Mouse (Mus musculus) kidney, postnatal 25 days (tissue): ENCODE measurements around the gene Tlr5.

Experiments
- DNase-seq, 2 experiments: peaks; one replicate each; pipeline ENCODE4 v3.0.0; 2021; ENCODE audit warnings: mixed read lengths in 2 of 2

The Tlr5 gene

DNA sequence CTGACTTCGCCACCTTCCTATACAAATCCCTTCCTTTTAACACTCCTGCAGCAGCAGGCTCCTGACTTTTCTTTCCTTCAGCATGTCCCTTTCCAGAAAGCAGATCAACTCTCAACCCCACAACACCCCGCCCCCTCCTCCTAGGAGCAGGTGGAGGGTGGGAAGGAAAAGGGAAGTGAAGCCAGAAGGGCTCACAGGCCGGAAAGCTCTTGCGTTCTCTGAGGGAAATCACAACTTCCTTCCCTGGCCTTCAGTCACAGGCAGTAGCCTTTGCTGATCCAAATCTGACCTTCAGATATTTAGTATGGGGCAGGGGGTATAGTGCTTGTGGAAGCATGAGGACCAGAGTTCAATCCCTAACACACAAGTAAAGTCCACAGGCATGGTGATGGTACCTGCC lies 921 bp upstream of the Tlr5 start:
- no peak for DNase-seq

DNA sequence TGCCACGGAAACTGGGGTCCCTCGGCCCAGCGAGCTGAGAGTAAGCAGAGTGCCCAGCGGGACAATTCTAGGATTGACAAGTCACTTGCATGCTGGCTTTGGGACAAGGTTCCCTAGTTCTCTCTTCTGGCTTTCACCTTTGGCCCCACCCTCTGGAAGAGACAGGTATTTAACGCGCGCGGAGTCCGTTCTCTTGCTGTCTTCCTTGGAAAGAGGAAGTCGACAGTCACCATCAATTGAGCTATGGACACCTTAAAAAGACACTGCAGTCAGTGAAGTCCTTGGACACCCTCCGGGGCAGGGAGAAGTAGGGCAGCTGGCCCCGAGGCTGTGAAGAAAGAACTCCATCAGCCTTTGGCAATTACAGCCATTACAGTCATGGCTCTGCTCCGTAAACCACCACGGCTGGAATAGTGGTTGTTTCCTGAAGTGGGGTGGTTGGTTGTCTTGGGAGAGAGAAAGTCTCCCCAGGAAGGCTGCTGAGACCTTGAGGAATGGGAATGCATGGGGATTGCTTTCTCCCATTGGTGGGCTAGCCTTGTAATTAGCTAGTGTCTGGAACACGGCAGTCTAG lies 546 bp downstream of the Tlr5 start:
- peak; percentile 24 to 49 for DNase-seq

GRCm38 (mm10) chr1:182956186-182956960 lies 1.8 kb downstream of the Tlr5 start:
- no peak for DNase-seq

DNA sequence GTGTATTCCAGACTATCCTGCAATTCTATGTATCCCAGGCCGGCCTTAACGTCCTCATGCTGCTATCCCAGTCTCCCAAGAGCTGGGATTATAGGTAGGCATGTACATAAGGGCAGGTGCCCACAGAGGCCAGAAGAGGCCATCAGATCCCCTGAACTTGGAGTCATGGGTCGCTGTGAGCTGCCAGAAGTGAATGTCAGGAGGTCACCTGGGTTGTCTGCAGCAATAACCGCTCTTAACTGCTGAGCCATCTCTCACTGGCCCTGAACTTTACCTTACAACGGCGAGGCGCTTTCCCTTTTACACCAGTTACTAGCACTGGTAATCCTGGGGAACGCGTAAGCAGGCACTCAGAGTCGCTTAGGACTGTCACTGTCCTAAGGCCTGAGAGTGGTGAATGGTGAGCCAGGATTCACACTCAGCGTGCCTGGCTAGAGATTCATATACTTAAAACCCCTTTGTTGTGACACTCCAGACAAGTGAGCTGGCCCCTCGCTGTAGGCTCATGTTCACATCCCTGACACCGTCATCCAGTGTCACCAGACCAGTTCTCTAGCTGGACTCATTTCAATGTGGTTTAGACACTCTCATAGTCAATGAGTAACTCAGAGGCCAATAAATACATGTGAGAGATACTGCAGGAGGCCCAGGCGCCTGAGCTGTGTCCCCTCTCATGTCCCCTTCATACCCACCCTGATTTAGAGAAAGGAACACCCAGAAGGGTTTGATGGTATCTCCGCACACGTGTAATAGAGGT lies 2.6 kb downstream of the Tlr5 start:
- no peak for DNase-seq

GRCm38 (mm10) chr1:182957826-182958544 lies 3.4 kb downstream of the Tlr5 start:
- no peak for DNase-seq

GRCm38 (mm10) chr1:182958824-182959223 lies 4.2 kb downstream of the Tlr5 start:
- no peak for DNase-seq

- peak; percentile 68 to 79 for DNase-seq
Measured at GRCm38 (mm10) chr1:182959251-182959691, 4.7 kb downstream of the Tlr5 start.

GRCm38 (mm10) chr1:182959811-182960455 lies 5.3 kb downstream of the Tlr5 start:
- DNase-seq = peak; percentile 87 to 88

DNA sequence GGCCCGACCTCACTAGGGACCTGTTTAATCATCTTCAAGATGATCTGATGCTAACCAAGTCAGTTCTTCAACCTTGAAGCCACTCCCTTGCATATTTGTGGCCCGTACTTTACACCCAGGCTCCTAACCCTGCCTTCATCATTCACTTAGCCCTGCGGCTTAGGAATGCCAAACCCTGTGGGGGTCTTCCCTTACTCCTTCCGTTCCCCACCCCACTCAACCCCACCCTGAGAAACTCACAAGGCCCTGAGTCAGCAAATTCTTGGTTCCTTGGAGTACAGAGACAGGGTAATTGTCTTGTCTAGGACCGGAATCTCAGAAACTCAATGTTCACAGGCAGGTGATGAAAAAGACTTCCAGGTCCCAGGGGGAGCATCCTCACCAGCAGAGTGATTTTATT lies 6.5 kb downstream of the Tlr5 start:
- DNase-seq = no peak

DNA sequence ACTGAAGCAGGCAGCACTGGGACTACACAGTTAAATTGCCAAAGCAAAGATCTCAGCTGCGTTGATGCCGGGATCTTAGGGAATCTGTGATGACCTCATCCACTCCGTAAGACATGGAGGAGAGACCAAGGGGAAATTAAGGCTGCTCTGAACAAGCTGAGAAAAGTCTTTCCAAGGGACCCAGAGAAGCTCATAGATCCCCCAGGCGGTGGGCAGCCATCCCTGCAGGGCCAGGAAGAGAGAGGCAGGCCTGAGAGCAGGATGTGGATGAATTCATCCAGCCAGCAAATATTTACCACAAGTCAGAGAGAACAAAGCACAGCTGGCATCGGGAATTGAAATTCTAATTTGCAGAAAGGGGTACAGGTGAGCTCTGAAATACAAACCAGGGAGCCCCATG lies 8.7 kb downstream of the Tlr5 start:
- DNase-seq = no peak

GRCm38 (mm10) chr1:182964855-182965466 lies 10.4 kb downstream of the Tlr5 start:
- DNase-seq = no peak

DNA sequence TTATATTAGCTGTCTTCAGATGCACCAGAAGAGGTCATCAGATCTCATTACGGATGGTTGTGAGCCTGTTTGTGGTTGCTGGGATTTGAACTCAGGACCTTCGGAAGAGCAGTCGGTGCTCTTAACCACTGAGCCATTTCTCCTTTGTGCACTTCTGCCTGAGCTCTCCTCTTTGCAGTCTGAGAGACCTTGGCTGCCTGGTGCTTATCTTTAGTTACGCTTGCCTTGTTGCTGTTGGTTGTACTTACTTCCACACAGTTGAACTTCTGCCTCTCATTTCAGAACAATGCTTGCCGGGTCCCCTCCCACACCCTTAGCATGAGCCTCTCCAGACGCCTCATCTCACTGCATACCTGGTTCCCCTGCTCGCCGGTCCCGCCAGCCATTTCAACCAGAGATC lies 14.1 kb downstream of the Tlr5 start:
- no peak for DNase-seq

DNA sequence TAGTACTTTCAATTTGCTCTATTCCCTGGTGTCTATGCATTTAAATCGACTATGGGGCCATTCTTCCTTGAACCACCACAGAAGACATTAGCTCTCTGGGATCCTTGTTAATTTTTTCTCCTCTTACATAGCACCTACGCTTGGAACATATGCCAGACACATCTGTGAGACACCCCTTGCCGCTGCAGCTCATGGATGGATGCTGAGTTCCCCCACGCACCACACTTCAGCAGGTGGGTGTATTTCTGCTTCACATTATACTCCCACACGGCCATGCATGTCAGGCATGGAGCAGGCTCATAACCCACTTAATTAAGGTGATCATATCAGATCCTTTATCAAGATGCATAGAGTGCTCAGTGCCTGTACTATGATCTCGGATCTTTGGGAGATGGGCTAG lies 17.7 kb downstream of the Tlr5 start:
- DNase-seq = no peak

DNA sequence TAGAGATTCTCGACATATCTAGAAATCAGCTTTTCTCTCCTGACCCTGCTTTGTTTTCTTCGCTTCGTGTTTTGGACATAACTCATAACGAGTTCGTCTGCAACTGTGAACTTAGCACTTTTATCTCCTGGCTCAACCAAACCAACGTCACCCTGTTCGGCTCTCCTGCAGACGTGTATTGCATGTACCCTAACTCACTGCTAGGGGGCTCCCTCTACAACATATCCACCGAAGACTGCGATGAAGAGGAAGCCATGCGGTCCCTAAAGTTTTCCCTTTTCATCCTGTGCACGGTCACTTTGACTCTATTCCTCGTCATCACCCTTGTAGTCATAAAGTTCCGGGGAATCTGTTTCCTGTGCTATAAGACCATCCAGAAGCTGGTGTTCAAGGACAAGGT lies 20.2 kb downstream of the Tlr5 start:
- DNase-seq = no peak

DNA sequence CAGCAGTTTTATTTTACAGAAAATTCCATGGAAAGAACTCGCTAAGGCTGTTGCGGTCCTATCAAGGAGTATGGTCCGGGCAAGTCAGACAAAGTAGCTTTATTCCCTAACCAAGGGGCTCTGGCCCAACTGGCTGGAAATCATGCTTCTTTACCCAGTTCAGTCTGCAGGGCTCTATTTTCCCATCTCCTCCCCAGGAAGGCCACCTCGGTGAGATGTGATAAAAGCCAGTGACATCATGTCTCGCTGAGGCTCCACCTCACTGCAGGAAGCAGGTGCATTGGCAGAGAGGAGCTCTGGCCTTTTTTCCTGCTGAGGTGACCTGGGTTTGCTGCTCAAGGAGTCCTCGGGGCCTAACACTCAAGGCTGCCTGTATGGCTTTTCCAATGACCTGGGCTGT lies 26.1 kb downstream of the Tlr5 start:
- no peak for DNase-seq

GRCm38 (mm10) chr1:182982995-182983394 lies 28.4 kb downstream of the Tlr5 start:
- DNase-seq = peak; percentile 91

DNA sequence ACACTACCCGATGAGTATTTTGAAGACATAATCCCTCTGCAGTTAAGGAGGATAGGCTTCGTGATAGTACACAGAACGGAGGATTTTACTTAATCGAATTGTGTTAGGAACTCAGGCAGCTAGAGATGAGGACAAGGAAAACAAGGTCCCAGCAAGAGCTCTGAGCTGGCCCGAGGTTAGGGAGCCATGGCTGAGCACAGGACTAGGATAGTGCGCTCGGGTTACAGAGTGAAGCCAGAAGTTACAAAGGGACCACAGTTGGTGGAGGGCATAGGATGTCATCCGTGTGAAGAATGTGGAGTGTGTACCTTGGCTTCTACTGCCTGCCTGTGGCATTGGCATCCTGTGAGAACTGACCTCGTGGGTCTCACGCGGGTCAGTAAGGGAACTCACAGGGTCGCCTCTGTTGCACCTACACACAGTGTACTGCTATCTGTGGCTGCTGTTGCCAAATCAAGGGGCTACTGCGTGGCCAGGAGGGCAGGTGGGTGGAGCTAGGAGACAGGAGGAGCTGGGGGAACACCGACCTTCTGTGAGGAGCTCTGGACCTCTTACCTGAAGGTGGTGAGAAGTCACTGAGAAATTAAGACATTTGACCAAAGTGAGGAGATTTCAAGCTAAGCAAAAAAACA lies 29.0 kb downstream of the Tlr5 start:
- no peak for DNase-seq

- DNase-seq = no peak
Measured at GRCm38 (mm10) chr1:182986243-182986642, 31.7 kb downstream of the Tlr5 start.

GRCm38 (mm10) chr1:182986750-182987149 lies 32.2 kb downstream of the Tlr5 start:
- no peak for DNase-seq

GRCm38 (mm10) chr1:182987801-182988200 lies 33.2 kb downstream of the Tlr5 start:
- DNase-seq = no peak

GRCm38 (mm10) chr1:182988646-182989045 lies 34.1 kb downstream of the Tlr5 start:
- DNase-seq = no peak
